Mouse (Mus musculus) liver, embryonic 12.5 days (tissue): Measurements from ENCODE around the gene Grik4. TPM values are rescaled to one million over a fixed set of nuclear protein-coding genes. Genes with fewer than 3 reads are reported as not detected.

Experiments
- ATAC-seq: fragments of 200-750 bp; cut with Nextera tagmentation; 2 replicates; pipeline ENCODE4 v1.8.0; 2017; ENCODE audit warnings: moderate number of reproducible peaks, mild to moderate bottlenecking, moderate library complexity
- H3K27ac ChIP-seq: fragments of 300-500 bp; sonication (generic); 2 replicates; pipeline ENCODE4 v1.5.1; 2016; ENCODE audit warnings: mild to moderate bottlenecking
- H3K27me3 ChIP-seq: fragments of 300-500 bp; sonication (generic); replicated peaks from 2 replicates; pipeline ENCODE4 v1.6.1; 2016; ENCODE audit warnings: mild to moderate bottlenecking, moderate library complexity
- H3K36me3 ChIP-seq: fragments of 300-500 bp; sonication (generic); 2 replicates; pipeline ENCODE4 v1.6.1; 2016; ENCODE audit warnings: mild to moderate bottlenecking, moderate library complexity
- H3K4me1 ChIP-seq: fragments of 300-500 bp; sonication (generic); 2 replicates; pipeline ENCODE4 v1.6.1; 2016
- H3K4me2 ChIP-seq: fragments of 300-500 bp; sonication (generic); 2 replicates; pipeline ENCODE4 v1.6.1; 2016; ENCODE audit warnings: mild to moderate bottlenecking, moderate library complexity
- H3K4me3 ChIP-seq: fragments of 300-500 bp; sonication (generic); 2 replicates; pipeline ENCODE4 v1.5.1; 2016; ENCODE audit warnings: mild to moderate bottlenecking, moderate library complexity
- H3K9ac ChIP-seq: fragments of 300-500 bp; sonication (generic); 2 replicates; pipeline ENCODE4 v1.6.1; 2016; ENCODE audit warnings: mild to moderate bottlenecking, moderate library complexity
- H3K9me3 ChIP-seq: fragments of 300-500 bp; sonication (generic); replicated peaks from 2 replicates; pipeline ENCODE4 v1.6.1; 2016; ENCODE audit warnings: mild to moderate bottlenecking, moderate library complexity
- WGBS: fragments of 180-500 bp; shearing (Covaris S2); methylation state at CpG from one replicate; pipeline ENCODE4 v1.1.7; 2016; ENCODE audit not compliant: insufficient replicate concordance; 5-methylcytosine and 5-hydroxymethylcytosine counted together
- polyA plus RNA-seq: library from polyadenylated mRNA; unstranded; fragments of >200 nt; fragmentation: Nextera tagmentation; extraction: Ambion mirVana; gene quantifications from 2 replicates; pipeline ENCODE4 v1.2.1, GENCODE M21; 2016

Gene Grik4
- polyA plus RNA-seq, 1 experiment from 2014 or later, result 2.2 TPM

DNA sequence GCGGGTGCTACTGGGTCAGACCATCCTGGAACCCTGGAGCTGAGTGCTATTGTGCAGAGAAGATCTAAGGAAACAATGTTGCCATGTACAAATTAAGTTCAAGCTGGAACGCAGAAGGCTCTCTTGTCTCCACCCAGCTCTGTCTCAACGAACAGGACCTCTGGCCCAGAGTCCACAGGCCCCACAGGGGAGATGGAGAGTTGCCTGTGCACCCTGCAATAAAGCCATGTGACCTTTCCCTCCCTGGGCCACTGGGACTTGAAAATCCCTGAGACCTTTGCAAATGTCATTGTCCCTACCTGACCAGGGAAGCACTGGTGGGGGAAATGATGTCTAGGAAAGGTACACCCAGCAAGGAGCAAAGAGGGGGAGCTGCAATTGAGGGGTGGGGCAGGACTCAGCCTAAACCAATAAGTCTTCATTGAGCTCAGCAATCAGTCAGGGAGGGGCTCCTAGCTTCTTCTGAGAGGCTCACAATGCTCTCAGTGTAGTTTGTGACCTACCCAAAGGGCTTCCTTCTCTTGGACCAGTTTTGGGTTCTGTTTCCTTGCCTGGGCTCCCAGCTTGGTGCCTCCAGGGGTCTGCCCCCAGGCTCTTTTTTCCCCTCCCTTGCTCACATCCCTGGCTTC lies 187.2 kb downstream of the Grik4 start:
- Histone ChIP-seq H3K27ac (no peak overlapping the region), H3K27me3 (no peaks in the 10 kb centered on the region), H3K36me3 (no peaks in the 10 kb centered on the region), H3K9me3 (no peaks in the 10 kb centered on the region), H3K4me2 (no peak overlapping the region), H3K4me1 (no peaks in the 10 kb centered on the region), H3K9ac (no peak overlapping the region), H3K4me3 (no peak overlapping the region)
- WGBS, result 54% methylated on average over 3 of the region's 3 CpGs
- no peak for ATAC-seq

DNA sequence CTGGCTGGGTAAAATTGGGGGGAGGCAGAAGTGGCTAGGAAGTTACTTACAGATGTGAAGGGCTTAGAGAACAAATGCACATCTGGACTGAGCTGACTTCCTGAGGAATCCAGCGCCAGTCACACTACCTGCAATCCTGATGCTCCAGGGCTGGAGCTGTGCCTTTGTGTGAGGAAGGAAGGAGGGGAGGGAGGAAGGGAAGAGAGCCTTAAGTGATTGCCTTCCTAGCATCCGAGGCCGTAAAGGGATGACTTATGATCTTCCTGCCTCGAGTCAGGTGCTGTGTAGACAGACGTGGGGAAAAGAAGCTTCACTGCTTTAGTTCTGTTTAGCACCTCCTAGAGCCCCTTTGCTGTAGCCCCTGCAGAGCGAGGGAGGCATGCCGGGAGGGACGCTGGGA lies 189.6 kb downstream of the Grik4 start:
- H3K36me3 ChIP-seq, result no peaks in the 10 kb centered on the region
- no peak overlapping the region for H3K9ac ChIP-seq
- no peaks in the 10 kb centered on the region for H3K9me3 ChIP-seq
- no peaks in the 10 kb centered on the region; the same call in 1 of the 2 replicates for H3K27me3 ChIP-seq
- ATAC-seq, result no peak
- H3K27ac ChIP-seq, result no peak overlapping the region
- no peak overlapping the region for H3K4me3 ChIP-seq
- 41% methylated on average over 8 of the region's 8 CpGs for WGBS
- H3K4me1 ChIP-seq, result no peaks in the 10 kb centered on the region; the same call in 1 of the 2 replicates
- no peak overlapping the region for H3K4me2 ChIP-seq

DNA sequence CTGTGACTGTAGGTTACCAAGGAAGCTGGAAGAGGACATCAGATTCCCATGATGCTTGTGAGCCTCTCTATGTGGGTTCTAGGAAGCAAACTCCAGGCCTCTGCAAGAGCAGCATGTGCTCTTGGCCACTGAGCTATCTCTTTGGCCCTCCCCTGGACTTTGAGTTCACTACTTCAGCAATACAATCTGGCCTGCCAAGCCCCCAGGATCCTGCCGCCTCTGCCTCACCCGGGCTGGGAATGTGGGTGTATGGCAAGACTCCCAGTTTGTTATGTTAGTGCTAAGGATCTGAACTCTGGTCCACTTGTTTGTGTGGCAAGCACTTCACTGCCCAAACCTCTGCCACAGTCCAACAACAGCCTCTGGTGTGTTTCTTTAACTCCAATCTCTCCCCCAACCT lies 193.1 kb downstream of the Grik4 start:
- Histone ChIP-seq H3K27me3 (no peaks in the 10 kb centered on the region; the same call in 1 of the 2 replicates), H3K9ac (no peak overlapping the region), H3K4me2 (no peak overlapping the region), H3K9me3 (no peaks in the 10 kb centered on the region), H3K36me3 (no peaks in the 10 kb centered on the region), H3K4me1 (no peaks in the 10 kb centered on the region; the same call in 1 of the 2 replicates), H3K4me3 (no peak overlapping the region), H3K27ac (no peak overlapping the region)
- ATAC-seq, result no peak
- 90% methylated on average over 2 of the region's 2 CpGs for WGBS

DNA sequence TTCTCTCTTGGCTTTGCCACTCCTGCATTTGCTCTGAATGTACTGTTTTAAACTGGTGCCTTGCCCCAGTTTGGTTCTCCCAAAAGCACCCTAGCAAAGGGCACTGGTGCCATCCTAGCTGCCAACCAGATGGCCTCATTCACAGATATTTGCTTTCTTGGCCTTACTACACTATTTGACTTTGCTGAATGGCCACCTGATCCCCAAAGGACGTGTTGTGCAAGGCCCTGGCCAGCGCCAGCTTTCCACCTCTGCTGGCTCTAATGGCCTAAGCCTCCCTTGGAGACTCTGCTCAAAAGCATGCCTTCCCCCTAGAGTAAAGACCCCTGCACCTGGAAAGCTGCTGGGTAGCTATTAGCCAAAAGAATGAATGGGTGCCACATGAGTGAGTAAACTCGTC lies 194.1 kb downstream of the Grik4 start:
- no peaks in the 10 kb centered on the region for H3K36me3 ChIP-seq
- no peak overlapping the region for H3K4me2 ChIP-seq
- no peak for ATAC-seq
- no peak overlapping the region for H3K27ac ChIP-seq
- no peak overlapping the region for H3K9ac ChIP-seq
- no peaks in the 10 kb centered on the region; the same call in 1 of the 2 replicates for H3K4me1 ChIP-seq
- H3K27me3 ChIP-seq, result no peaks in the 10 kb centered on the region; the same call in 1 of the 2 replicates
- no peaks in the 10 kb centered on the region for H3K9me3 ChIP-seq
- H3K4me3 ChIP-seq, result no peak overlapping the region
- 31% methylated on average over 3 of the region's 3 CpGs for WGBS

DNA sequence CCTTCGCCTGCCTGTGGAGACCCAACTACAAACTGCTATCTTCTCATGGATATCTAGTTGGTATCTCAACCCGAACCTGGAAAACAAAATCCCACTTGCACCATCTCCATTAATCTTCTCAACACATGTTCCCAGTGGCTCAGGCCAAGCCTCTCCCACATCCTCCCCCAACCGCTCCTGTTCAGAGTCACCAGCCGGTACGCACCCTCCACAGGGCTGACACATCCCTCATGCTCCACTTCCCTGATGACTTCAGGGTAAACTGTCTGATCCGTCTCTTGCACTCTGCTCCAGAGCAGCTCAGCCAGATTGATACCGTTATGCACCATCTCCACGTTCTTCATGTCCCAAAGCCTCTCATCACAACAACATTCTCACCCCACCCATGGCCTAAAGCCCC lies 198.3 kb downstream of the Grik4 start:
- 64% methylated on average over 8 of the region's 8 CpGs for WGBS
- no peak for ATAC-seq
- H3K27me3 ChIP-seq, result no peaks in the 10 kb centered on the region; the same call in 1 of the 2 replicates
- no peak overlapping the region for H3K4me3 ChIP-seq
- H3K9ac ChIP-seq, result no peak overlapping the region
- H3K4me2 ChIP-seq, result no peak overlapping the region
- H3K36me3 ChIP-seq, result no peaks in the 10 kb centered on the region
- H3K4me1 ChIP-seq, result no peaks in the 10 kb centered on the region; the same call in 1 of the 2 replicates
- H3K9me3 ChIP-seq, result no peaks in the 10 kb centered on the region
- H3K27ac ChIP-seq, result no peak overlapping the region

DNA sequence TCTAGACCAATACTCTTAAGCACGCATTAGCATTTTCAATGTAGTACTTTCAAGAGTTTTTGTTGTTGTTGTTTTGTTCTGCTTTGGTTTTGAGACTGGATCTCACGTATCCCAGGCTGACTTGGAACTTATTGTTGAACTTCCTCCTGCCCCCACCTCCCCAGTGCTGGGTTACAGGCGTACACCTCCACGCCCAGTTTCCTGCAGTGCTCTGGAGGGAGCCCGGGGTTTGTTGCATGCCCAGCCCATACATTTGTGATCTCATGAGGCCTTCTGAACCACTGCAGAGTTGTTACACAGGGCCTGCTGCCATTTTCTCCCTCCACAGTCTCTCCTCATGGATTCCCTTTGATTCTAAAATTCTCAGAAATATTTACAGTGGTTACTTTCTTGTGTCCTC lies 201.9 kb downstream of the Grik4 start:
- no peak for ATAC-seq
- Histone ChIP-seq H3K4me3 (no peak overlapping the region), H3K9me3 (no peaks in the 10 kb centered on the region), H3K4me2 (no peak overlapping the region), H3K36me3 (no peaks in the 10 kb centered on the region), H3K4me1 (no peaks in the 10 kb centered on the region), H3K9ac (no peak overlapping the region), H3K27me3 (no peaks in the 10 kb centered on the region), H3K27ac (no peak overlapping the region)
- 48% methylated on average over 5 of the region's 5 CpGs for WGBS

DNA sequence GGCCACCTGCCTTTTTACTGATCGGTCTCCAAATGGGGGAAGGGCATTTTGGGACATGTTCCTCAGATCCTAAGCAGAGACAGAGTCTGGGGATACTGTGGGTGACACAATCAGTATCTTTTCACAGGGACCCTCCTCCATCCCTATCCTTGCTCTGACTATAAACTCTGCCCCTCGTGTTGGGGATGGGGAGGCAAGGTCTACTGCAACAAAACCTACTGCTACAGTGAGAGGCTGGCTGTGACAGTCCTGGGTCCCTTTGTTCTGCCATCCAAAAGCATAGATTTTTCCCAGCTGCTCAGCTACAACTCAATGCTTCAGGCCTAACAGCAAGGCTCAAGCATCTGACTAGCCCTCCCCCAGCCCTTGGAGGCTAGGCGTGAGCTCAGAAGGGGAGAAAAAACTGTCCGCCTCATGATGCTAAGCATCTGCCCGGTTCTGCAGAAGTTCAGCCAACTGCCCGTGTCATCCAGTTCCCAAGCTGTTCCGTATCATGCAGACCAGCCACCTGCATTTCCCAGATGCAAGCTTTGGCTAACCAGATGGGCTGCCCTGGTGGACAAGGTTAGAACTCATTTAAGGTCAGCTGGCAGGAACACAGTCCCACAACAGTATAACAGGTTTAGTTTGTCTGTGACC lies 207.5 kb downstream of the Grik4 start:
- H3K36me3 ChIP-seq, result no peaks in the 10 kb centered on the region
- no peaks in the 10 kb centered on the region for H3K27me3 ChIP-seq
- no peaks in the 10 kb centered on the region for H3K9me3 ChIP-seq
- H3K4me3 ChIP-seq, result no peak overlapping the region
- H3K4me1 ChIP-seq, result peaks cover 3% of the 10 kb centered on the region; the same call in 1 of the 2 replicates
- H3K9ac ChIP-seq, result no peak overlapping the region
- H3K4me2 ChIP-seq, result no peak overlapping the region
- ATAC-seq, result no peak
- WGBS, result 58% methylated on average over 7 of the region's 7 CpGs
- no peak overlapping the region for H3K27ac ChIP-seq

DNA sequence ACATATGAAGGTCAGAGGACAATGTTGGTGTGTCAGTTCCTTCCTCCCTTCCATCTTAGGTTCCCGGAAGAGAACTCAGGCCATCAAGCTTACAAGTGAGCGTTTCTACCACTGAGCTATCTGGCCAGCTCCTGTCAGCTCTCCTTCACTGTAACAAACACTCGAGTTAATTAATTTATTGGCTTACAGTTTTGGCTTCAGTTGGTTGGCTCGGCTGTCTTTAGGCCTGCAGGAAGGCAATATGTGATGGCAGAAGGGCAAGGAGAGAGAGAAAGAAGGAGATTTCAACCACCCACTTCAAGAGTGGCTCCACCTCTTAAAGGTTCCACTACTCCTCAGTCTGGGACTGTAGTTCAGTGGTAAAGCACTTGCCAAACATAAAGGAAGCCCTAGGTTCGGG lies 209.2 kb downstream of the Grik4 start:
- Histone ChIP-seq H3K4me3 (no peak overlapping the region), H3K9me3 (no peaks in the 10 kb centered on the region), H3K4me1 (peaks cover 3% of the 10 kb centered on the region; the same call in 1 of the 2 replicates), H3K27me3 (no peaks in the 10 kb centered on the region), H3K4me2 (no peak overlapping the region), H3K36me3 (no peaks in the 10 kb centered on the region), H3K9ac (no peak overlapping the region), H3K27ac (no peak overlapping the region)
- no peak for ATAC-seq
- WGBS, result 53% methylated on average over 5 of the region's 5 CpGs

DNA sequence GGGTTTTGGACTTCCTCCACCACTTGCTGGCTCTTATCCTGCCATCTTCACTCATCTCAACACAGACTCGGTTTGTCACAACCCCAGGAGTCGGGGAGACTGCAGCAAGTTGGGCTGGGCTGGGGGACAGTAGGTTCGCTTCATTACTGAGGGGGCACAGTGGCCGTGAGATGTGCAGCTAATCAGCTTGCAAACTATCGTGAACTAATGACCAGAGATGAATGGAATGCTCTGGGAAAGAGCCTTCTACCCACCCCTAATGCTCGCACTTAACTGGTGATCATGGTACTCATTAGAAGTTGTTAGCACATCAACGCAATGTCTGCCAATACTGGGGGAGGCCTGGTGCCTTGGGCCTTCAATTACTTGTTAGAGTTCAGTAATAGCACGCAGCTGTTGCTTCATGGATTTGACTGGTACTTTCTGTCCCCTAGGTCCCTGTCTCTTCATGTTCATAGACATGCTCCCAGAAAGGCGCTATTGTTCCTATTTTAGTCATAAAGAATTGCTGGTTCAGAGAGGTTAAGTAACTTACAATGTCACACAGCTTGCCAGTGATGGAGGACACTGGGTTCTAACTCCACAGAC lies 211.5 kb downstream of the Grik4 start:
- no peak overlapping the region for H3K9ac ChIP-seq
- H3K4me3 ChIP-seq, result no peak overlapping the region
- peaks cover 6% of the 10 kb centered on the region; the same call in 1 of the 2 replicates for H3K4me1 ChIP-seq
- H3K9me3 ChIP-seq, result no peaks in the 10 kb centered on the region
- H3K36me3 ChIP-seq, result no peaks in the 10 kb centered on the region
- H3K27ac ChIP-seq, result no peak overlapping the region
- WGBS, result 59% methylated on average over 9 of the region's 9 CpGs
- H3K27me3 ChIP-seq, result no peaks in the 10 kb centered on the region
- H3K4me2 ChIP-seq, result no peak overlapping the region
- ATAC-seq, result no peak

DNA sequence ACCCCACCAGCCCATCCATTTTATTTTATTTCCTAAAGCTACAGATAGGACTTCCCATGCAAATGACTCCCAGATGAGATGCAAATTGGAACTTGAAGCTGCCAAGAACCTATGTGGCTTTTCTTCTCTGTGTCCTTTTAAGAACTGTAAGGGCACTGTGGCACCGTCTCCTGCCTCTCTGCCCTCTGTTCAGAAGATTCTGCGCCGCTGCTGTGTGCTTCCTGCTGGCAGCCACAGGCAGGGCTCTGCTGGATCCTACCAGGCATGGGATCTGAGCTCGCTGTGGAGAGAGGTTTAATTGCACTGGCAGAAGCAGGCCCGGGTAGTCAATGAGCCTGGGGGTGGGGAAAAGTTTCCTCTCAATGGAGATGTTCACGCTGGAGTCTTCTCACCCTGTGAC lies 215.8 kb downstream of the Grik4 start:
- Histone ChIP-seq H3K27ac (0 out of 2 replicates have a peak overlapping the region, but pooled peaks have one; percentile 8), H3K4me1 (peaks cover 12% of the 10 kb centered on the region; the same call in 1 of the 2 replicates), H3K9ac (no peak overlapping the region), H3K4me2 (no peak overlapping the region), H3K4me3 (no peak overlapping the region), H3K36me3 (no peaks in the 10 kb centered on the region), H3K9me3 (no peaks in the 10 kb centered on the region), H3K27me3 (no peaks in the 10 kb centered on the region)
- 46% methylated on average over 6 of the region's 6 CpGs for WGBS
- ATAC-seq, result no peak

DNA sequence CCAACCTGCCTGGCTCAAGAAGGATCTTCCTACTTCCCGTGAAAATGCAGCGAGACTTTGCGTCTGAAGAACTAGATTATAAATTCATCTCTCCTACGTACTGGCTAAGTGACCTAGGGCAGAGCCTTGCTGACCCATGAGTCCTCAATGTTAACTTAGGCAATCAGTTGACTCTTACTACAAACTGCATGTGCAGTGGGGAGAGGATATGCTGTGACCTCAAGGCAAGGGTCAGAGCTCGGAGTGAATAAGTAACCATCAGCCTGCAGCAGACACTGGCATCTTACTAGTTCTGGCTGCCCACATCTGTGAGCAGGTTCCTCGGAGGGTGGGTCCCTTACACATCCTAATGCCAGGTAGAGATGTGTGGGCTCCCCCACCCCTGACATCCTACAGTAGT lies 216.6 kb downstream of the Grik4 start:
- Histone ChIP-seq H3K27me3 (no peaks in the 10 kb centered on the region), H3K9ac (no peak overlapping the region), H3K36me3 (no peaks in the 10 kb centered on the region), H3K4me1 (peaks cover 12% of the 10 kb centered on the region; the same call in 1 of the 2 replicates), H3K9me3 (no peaks in the 10 kb centered on the region), H3K4me2 (no peak overlapping the region), H3K4me3 (no peak overlapping the region), H3K27ac (peak overlapping the region; percentile 42)
- ATAC-seq, result peak; percentile 50
- WGBS, result 56% methylated on average over 6 of the region's 6 CpGs

DNA sequence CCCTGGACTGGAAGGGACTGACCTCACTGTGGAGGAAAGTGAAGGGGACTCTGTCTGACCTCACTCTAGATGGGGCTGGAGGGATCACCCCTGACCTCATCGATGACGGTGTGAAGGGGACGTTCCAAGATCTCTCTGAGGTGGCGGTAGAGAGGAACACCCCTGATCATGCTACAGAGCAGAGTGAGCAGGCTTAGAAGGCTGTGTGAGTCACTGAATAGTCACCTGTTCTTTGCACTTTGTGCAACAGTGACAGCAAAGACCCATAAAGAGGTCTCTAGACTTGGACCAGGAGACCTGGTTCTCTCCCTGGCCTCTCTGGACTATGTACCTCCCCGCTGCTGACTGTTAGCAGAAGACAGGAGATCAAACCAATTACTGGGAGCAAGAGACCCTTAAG lies 217.1 kb downstream of the Grik4 start:
- Histone ChIP-seq H3K27ac (peak overlapping the region; percentile 42), H3K4me2 (no peak overlapping the region), H3K4me1 (peaks cover 12% of the 10 kb centered on the region; the same call in 1 of the 2 replicates), H3K4me3 (no peak overlapping the region), H3K27me3 (no peaks in the 10 kb centered on the region), H3K9me3 (no peaks in the 10 kb centered on the region), H3K36me3 (no peaks in the 10 kb centered on the region), H3K9ac (no peak overlapping the region)
- 59% methylated on average over 5 of the region's 5 CpGs for WGBS
- ATAC-seq, result peak; percentile 50
